Mouse (Mus musculus): ENCODE results near the gene Rab1b.

The Rab1b gene

GRCm38 (mm10) chr19:5052166-5052822 lies 54.6 kb downstream of the Rab1b start:
- in situ Hi-C loops (cut with MboI, MseI) = no loop called here

GRCm38 (mm10) chr19:5051515-5051914 lies 55.4 kb downstream of the Rab1b start:
- in situ Hi-C loops (cut with MboI, MseI) = no loop called here

GRCm38 (mm10) chr19:5051031-5051430 lies 55.8 kb downstream of the Rab1b start:
- in situ Hi-C loops (cut with MboI, MseI) = no loop called here

DNA sequence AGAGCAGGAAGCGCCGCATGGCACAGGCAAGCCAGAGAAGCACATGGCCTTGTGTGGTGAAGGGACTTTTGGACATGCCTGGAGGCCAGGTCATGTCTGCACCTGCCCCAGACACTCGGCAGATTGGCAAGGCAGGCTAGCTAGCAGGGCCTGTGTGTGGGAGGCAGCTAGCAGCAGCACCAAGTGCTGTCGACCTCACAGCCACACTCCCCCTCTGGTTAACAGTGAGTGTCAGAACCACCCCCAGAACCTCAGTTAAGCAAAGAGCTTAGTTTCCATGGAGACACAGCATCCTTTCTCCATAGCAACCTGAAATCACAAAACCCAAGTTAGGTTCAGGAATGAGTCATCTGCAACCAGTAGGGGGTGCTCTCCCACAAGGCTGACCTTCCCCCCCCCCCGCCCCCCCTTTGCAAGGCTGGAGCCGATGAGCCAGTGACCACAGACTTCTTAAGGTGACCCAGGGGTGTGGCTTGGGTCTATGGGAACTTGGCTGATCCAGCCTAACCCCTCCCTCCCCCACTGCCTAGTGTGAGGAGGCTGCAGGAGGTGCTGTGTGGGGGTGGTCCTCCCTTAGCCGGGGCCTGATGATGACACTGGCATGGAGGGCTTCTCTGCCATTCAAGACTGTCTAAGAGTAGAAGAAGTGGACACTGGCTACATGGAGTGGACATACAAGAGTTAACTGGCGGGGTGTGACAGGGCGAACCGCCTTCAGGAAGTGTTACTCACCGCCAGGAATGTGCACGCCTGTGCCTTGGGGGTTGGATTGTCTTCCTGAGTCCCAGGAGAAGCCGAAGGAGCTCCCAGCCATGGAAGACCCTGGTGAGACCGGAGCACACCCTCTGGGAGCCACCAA lies 56.6 kb downstream of the Rab1b start, which contains the start of gene Rin1:
Rin1 (plus strand) TSS at position 435 of the 859 bp plus-strand sequence.
- in situ Hi-C loops (cut with MboI, MseI) = no loop called here

- in situ Hi-C loops (cut with MboI, MseI) = loop anchor here (10.0 kb wide), 1 partner anchor 45 kb away; the partner anchor contains the start of gene Cnih2
Observed at GRCm38 (mm10) chr19:5049325-5049724, 57.5 kb downstream of the Rab1b start.
